Mouse (Mus musculus) frontal cortex, adult 2 months (tissue): ENCODE measurements around the gene Hp. TPM values are rescaled to one million over a fixed set of nuclear protein-coding genes. Genes with fewer than 3 reads are reported as not detected.

Experiments
- DNase-seq, 2 experiments: peaks; one replicate each; pipeline ENCODE4 v3.0.0; 2022; ENCODE audit warnings: low spot score in 1 of 2; ENCODE audit errors: extremely low spot score in 1 of 2
- polyA plus RNA-seq: library from polyadenylated mRNA; depleted of rRNA; stranded (reverse); fragments of >200 nt; gene quantifications from 2 replicates; pipeline ENCODE4 v1.2.3, GENCODE M21; 2012; rRNA removed

The Hp gene
- polyA plus RNA-seq, 1 experiment: 0.30 TPM

DNA sequence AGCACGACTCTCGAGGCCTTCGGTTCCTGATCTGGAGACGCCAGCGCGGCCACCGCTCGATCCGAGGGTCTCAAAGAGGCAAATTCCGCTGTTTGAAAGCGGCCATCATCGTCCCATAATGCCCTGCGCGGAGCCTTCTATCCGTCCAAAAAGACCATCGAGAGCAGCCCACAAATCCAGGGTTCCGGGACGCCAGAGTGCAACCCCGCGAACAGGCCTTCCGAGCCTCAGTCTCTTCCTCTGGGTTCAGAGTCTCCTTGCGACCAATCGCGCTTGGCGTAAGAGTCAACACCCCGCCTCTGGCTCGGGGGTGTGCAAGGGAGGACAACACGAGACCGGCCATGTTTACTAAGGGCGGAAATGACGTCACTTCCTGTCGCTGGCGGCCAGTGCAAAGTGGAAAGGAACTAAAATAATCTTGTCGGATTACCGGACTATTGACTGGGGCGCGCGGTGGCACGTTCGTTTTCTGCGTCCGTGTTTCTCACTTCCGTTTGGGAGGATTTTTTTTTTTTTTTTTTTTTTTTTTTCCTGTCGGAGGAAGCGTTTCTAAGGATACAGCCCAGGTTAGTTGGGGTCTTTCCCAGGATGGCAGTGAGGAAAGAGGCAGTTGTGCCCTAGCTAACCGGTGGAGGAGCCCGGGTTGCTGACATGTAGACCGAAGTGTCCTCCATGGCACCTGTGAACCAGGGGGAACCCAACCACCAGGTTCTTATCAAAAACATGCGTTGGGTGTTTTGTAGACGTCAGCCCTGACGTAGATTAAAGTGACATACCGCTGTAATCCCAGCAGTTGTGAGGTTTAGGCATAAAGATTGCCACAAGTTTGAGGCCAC, 13.3 kb downstream of the Hp start, which contains the start of the genes Dhx38 and Txnl4b:
Gene Dhx38 (minus strand): TSS at position 364 of the 836 bp plus-strand sequence.
Gene Txnl4b (plus strand): TSS at position 395 of the 836 bp plus-strand sequence.
- peak; percentile 99 to 100 for DNase-seq

DNA sequence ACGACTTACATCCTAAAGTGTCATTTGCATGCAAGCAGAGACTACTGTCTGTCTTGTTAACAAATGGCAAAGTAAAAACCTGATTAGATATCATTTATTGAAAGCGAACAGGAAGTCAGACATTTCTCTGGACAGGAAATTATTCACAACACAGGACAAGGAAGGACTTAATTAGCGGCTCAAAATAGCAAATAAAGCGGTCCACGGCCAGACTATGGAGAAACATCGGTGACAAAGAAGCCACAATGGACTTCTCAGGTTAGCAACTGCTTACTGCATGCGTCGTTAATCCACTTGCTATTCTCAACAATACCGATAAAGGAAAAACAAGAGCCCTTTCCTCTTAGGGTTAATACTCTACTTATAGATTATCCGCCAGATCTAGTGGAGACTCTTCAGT, 14.2 kb downstream of the Hp start:
- no peak for DNase-seq

DNA sequence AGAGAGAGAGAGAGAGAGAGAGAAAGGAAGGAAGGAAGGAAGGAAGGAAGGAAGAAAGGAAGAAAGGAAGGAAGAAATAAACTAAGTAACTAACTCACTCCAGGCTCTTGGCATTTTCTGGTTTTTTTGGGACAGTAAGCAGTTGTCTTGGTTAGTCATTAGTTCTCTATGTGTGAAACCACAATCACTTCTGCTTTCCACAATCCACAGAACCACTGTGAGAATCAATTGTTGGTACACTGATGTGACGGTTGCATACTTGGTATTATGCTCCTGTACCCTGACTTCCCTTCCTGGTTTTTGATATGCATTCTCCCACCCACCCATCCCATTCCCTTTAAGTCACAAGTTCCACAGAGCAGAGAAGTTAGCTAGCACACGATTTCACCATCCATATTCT, 15.1 kb downstream of the Hp start:
- DNase-seq: no peak

DNA sequence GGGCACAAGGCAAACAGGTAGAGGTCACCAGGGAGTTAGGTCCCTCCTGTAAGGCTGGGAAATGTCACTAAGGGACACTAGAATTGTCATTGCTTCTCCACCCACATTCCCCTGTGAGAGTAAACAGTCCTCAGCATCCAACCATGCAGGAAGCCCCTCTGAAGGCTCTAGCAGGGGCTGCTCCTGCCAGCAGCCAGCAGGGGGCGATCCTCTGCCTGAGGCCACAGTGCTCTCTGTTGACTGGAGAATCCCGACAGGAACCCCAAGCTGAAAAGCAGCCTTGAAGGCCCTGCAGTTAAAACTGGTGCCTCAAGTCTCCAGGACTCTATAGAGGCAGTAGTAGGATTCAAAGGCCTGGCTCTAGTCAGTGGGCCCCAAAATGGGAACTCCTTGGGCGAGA, 27.3 kb downstream of the Hp start:
- peak in 1 of 2 experiments; percentile 26 for DNase-seq

DNA sequence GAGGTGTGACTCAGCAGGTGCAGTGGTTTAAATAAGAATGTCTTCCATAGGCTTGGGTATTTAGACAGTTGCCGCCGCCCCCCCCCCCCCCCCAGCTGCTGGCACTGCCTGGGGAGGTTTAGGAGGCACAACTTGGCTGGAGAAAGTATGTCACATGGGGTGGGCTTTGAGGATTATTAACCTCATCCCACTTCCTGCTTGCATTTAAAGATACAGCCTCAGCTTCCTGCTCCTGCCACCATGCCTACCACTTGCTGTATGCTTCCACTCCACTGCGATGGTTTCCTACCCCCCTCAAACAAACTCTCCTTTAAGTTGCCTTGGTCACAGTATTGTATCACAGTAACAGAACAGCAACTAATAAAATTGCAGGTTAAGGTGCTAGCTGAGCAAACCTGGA, 34.9 kb downstream of the Hp start:
- DNase-seq: no peak

DNA sequence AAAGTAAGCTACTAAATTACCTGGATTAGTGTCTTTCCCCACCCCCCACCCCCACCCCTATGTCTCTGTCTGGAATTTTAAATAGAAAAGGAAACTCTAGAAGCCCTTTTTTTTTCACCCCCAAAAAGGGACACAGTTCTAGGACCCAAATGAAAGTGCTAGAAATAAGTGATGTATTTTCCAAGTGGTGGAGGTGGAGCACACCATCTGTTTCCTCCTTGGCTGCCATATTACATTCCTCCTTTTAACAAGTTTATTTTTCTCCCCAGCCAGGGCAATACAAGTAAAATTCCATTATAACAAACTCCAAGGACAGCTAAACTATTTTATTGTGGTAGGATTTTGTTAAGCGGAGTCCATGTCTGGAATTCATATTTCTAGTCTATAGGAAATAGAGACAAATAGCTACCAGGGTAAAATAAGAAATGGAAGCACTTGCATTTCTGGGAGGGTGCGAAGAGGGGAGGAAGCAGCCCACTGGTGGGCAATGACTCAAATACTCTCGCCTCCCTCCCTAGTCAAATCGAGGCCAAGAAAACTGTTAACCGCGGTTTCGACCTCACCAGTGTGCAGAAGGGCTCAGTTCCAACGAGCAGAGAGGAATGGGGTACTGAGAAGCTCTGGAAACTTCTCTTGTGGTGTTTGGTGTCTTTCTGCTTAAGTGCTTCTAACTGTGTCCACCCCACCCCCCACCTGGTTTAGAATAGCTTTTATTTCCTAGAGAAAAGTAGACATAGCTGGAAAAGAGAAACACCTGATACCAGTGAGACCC, 36.0 kb downstream of the Hp start:
- peak; percentile 38 to 64 for DNase-seq

- DNase-seq: no peak
Measured at GRCm38 (mm10) chr8:109542165-109542564, 36.8 kb downstream of the Hp start.

DNA sequence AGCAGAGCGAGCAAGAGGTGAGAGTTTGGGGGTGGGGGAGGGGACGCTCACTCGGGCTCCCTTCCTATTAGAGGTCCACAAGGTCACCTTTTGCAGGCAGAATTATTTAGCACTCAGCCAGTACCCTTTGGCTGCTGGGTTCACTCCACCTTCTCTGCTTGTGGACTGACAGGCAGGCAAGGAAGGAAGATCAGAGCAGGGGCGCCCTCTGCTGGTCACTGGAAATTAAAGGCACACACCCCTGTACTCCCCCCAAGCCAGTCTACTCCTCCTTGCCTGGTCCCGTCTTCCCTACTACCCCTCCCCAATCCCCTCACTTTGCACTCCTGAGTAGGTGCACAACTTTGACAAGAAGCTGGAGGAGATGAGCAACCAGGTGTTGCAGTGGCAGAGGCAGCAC, 42.3 kb downstream of the Hp start:
- peak; percentile 59 to 93 for DNase-seq

- DNase-seq: peak in 1 of 2 experiments; percentile 71
Measured at GRCm38 (mm10) chr8:109535140-109535990, 43.6 kb downstream of the Hp start.

Other genes starting within 250 kb of the Hp start
- 0.11 and 0.26 TPM in 2 replicates for gene Pmfbp1, start 85.1 kb downstream of the Hp start, polyA plus RNA-seq
- gene Dhx38, start 13.3 kb downstream of the Hp start, polyA plus RNA-seq: 20.1 and 20.4 TPM in 2 replicates
- 12.5 and 15.4 TPM in 2 replicates for gene Txnl4b, start 13.3 kb downstream of the Hp start, polyA plus RNA-seq
- 24.3 and 25.4 TPM in 2 replicates for gene Dhodh, start 29.5 kb upstream of the Hp start, polyA plus RNA-seq
- gene Pkd1l3, start 35.3 kb upstream of the Hp start, polyA plus RNA-seq: 0.62 and 0.71 TPM in 2 replicates
- gene Ist1, start 114.1 kb upstream of the Hp start, polyA plus RNA-seq: 104 and 110 TPM in 2 replicates
- 53.2 TPM in 2 replicates for gene Zfp821, start 126.4 kb upstream of the Hp start, polyA plus RNA-seq
- 15.0 and 15.4 TPM in 2 replicates for gene Atxn1l, start 158.6 kb upstream of the Hp start, polyA plus RNA-seq
- 64.4 and 70.2 TPM in 2 replicates for gene Ap1g1, start 199.4 kb upstream of the Hp start, polyA plus RNA-seq